Mouse (Mus musculus): ENCODE results near the gene Plxdc1.

The Plxdc1 gene

GRCm38 (mm10) chr11:97924217-97924616 is 62.0 kb downstream of the Plxdc1 start:
- DNase-seq (ENCODE audit: low read depth in 1 of 2, low spot score in 2 of 2): no peak

GRCm38 (mm10) chr11:97923639-97924038 is 62.6 kb downstream of the Plxdc1 start:
- DNase-seq (ENCODE audit: low read depth in 1 of 2, low spot score in 2 of 2): no peak

GRCm38 (mm10) chr11:97915974-97916503 is 70.2 kb downstream of the Plxdc1 start:
- DNase-seq (ENCODE audit: low read depth in 1 of 2, low spot score in 2 of 2): peak; percentile 24 to 33

- no peak for DNase-seq (ENCODE audit: low read depth in 1 of 2, low spot score in 2 of 2)
These were observed 70.8 kb downstream of the Plxdc1 start for GRCm38 (mm10) chr11:97915471-97915870.

GRCm38 (mm10) chr11:97913111-97913510 is 73.1 kb downstream of the Plxdc1 start:
- no peak for DNase-seq (ENCODE audit: low read depth in 1 of 2, low spot score in 2 of 2)

GRCm38 (mm10) chr11:97908634-97909348 is 77.5 kb downstream of the Plxdc1 start:
- no peak for DNase-seq (ENCODE audit: low read depth in 1 of 2, low spot score in 2 of 2)

- DNase-seq (ENCODE audit: low read depth in 1 of 2, low spot score in 2 of 2): no peak
These were observed 78.3 kb downstream of the Plxdc1 start for GRCm38 (mm10) chr11:97907935-97908334.

- DNase-seq (ENCODE audit: low read depth in 1 of 2, low spot score in 2 of 2): no peak
These were observed 79.3 kb downstream of the Plxdc1 start for GRCm38 (mm10) chr11:97906905-97907304.

GRCm38 (mm10) chr11:97905941-97906340 is 80.3 kb downstream of the Plxdc1 start:
- DNase-seq (ENCODE audit: low read depth in 1 of 2, low spot score in 2 of 2): no peak

GRCm38 (mm10) chr11:97905540-97905939 is 80.7 kb downstream of the Plxdc1 start:
- no peak for DNase-seq (ENCODE audit: low read depth in 1 of 2, low spot score in 2 of 2)

- DNase-seq (ENCODE audit: low read depth in 1 of 2, low spot score in 2 of 2): no peak
These were observed 81.4 kb downstream of the Plxdc1 start for GRCm38 (mm10) chr11:97904801-97905200.

- DNase-seq (ENCODE audit: low read depth in 1 of 2, low spot score in 2 of 2): no peak
These were observed 84.4 kb downstream of the Plxdc1 start for GRCm38 (mm10) chr11:97901806-97902205.

GRCm38 (mm10) chr11:97899822-97900221 is 86.4 kb downstream of the Plxdc1 start:
- DNase-seq (ENCODE audit: low read depth in 1 of 2, low spot score in 2 of 2): peak; percentile 53 to 72

- DNase-seq (ENCODE audit: low read depth in 1 of 2, low spot score in 2 of 2): no peak
These were observed 88.6 kb downstream of the Plxdc1 start for GRCm38 (mm10) chr11:97897568-97898185.

- DNase-seq (ENCODE audit: low read depth in 1 of 2, low spot score in 2 of 2): no peak
These were observed 89.6 kb downstream of the Plxdc1 start for GRCm38 (mm10) chr11:97896655-97897054.

- DNase-seq (ENCODE audit: low read depth in 1 of 2, low spot score in 2 of 2): no peak
These were observed 94.4 kb downstream of the Plxdc1 start for GRCm38 (mm10) chr11:97891821-97892220.

GRCm38 (mm10) chr11:97885296-97885915 is 100.8 kb downstream of the Plxdc1 start:
- DNase-seq (ENCODE audit: low read depth in 1 of 2, low spot score in 2 of 2): no peak

- DNase-seq (ENCODE audit: low read depth in 1 of 2, low spot score in 2 of 2): no peak
These were observed 101.6 kb downstream of the Plxdc1 start for GRCm38 (mm10) chr11:97884601-97885185.

GRCm38 (mm10) chr11:97883918-97884600 is 102.2 kb downstream of the Plxdc1 start, which contains the start of gene Fbxo47:
Gene Fbxo47 (minus strand): TSS chr11:97884154.
- DNase-seq (ENCODE audit: low read depth in 1 of 2, low spot score in 2 of 2): peak; percentile 94 to 95

GRCm38 (mm10) chr11:97883542-97883917 is 102.7 kb downstream of the Plxdc1 start:
- DNase-seq (ENCODE audit: low read depth in 1 of 2, low spot score in 2 of 2): peak; percentile 47 to 69

GRCm38 (mm10) chr11:97880362-97880761 is 105.9 kb downstream of the Plxdc1 start:
- no peak for DNase-seq (ENCODE audit: low read depth in 1 of 2, low spot score in 2 of 2)
